Mouse (Mus musculus) spleen, adult 2 months (tissue): ENCODE measurements around the gene Apbb2. TPM values are rescaled to one million over a fixed set of nuclear protein-coding genes. Genes with fewer than 3 reads are reported as not detected.

Experiments used
- DNase-seq, 2 experiments: peaks; one replicate each; pipeline versions ENCODE4 v3.0.0 to v3.0.0-alpha.2; 2012 to 2021; ENCODE audit warnings: low spot score in 2 of 2, low read depth in 1 of 2
- H3K27ac ChIP-seq: fragments of 200-500 bp; 2 replicates; pipeline ENCODE4 v1.5.1; 2012; ENCODE audit warnings: low read length, inconsistent platforms; ENCODE audit not compliant: insufficient read depth
- H3K27me3 ChIP-seq: fragments of 200-500 bp; 2 replicates; pipeline ENCODE4 v1.6.1; 2012; ENCODE audit warnings: mild to moderate bottlenecking, moderate library complexity, low read length, inconsistent platforms; ENCODE audit not compliant: control insufficient read depth, insufficient read depth
- H3K36me3 ChIP-seq: fragments of 200-500 bp; 2 replicates; pipeline ENCODE4 v1.6.1; 2012; ENCODE audit warnings: mild to moderate bottlenecking, low read length, inconsistent platforms; ENCODE audit not compliant: control insufficient read depth, insufficient read depth
- H3K4me1 ChIP-seq: fragments of 200-500 bp; 2 replicates; pipeline ENCODE4 v1.6.1; 2011; ENCODE audit warnings: inconsistent platforms; ENCODE audit not compliant: control insufficient read depth, insufficient read depth, insufficient read length
- H3K4me3 ChIP-seq: fragments of 200-500 bp; 2 replicates; pipeline ENCODE4 v1.5.1; 2011; ENCODE audit warnings: mild to moderate bottlenecking, inconsistent platforms; ENCODE audit not compliant: insufficient read depth, insufficient read length; ENCODE audit errors: extremely low read depth
- CTCF ChIP-seq: fragments of 200-500 bp; IDR thresholded peaks from 2 replicates; pipeline ENCODE4 v1.5.1; 2011; ENCODE audit warnings: mild to moderate bottlenecking, inconsistent platforms; ENCODE audit not compliant: insufficient read depth, insufficient read length, insufficient replicate concordance; ENCODE audit errors: extremely low read depth
- POLR2A ChIP-seq: fragments of 200-500 bp; IDR thresholded peaks from 2 replicates; pipeline ENCODE4 v1.6.1; 2011; ENCODE audit warnings: low read depth, low read length, inconsistent platforms
- WGBS: fragments of 180-500 bp; shearing (Covaris S2); methylation state at CpG from one replicate; pipeline ENCODE4 v1.1.7; 2018; 5-methylcytosine and 5-hydroxymethylcytosine counted together
- polyA plus RNA-seq: library from polyadenylated mRNA; depleted of rRNA; stranded (reverse); fragments of >200 nt; gene quantifications from 2 replicates; pipeline ENCODE4 v1.2.3, GENCODE M21; 2012

Gene Apbb2
- polyA plus RNA-seq, 1 experiment: 2.6 TPM

GRCm38 (mm10) chr5:66420011-66420410 lies 198.6 kb downstream of the Apbb2 start:
- H3K4me1 ChIP-seq: no peaks in the 10 kb centered on the region
- H3K27me3 ChIP-seq: no peaks in the 10 kb centered on the region
- no peaks in the 10 kb centered on the region for H3K36me3 ChIP-seq
- TF ChIP-seq POLR2A: no peak
- TF ChIP-seq CTCF: no peak
- 93% methylated on average over 7 of the region's 7 CpGs for WGBS
- H3K4me3 ChIP-seq: no peak overlapping the region
- DNase-seq: no peak
- H3K27ac ChIP-seq: no peak overlapping the region

GRCm38 (mm10) chr5:66417289-66417688 lies 201.3 kb downstream of the Apbb2 start:
- H3K4me3 ChIP-seq: no peak overlapping the region
- H3K4me1 ChIP-seq: no peaks in the 10 kb centered on the region
- WGBS: 69% methylated on average over 8 of the region's 8 CpGs
- H3K36me3 ChIP-seq: no peaks in the 10 kb centered on the region
- DNase-seq: no peak
- no peak overlapping the region for H3K27ac ChIP-seq
- no peaks in the 10 kb centered on the region for H3K27me3 ChIP-seq
- no peak for TF ChIP-seq CTCF
- no peak for TF ChIP-seq POLR2A

GRCm38 (mm10) chr5:66415700-66416543 lies 202.7 kb downstream of the Apbb2 start:
- WGBS: 85% methylated on average over 7 of the region's 7 CpGs
- Histone ChIP-seq H3K4me1 (no peaks in the 10 kb centered on the region), H3K36me3 (no peaks in the 10 kb centered on the region), H3K27ac (no peak overlapping the region), H3K27me3 (no peaks in the 10 kb centered on the region), H3K4me3 (no peak overlapping the region)
- no peak for DNase-seq
- no peak for TF ChIP-seq POLR2A
- TF ChIP-seq CTCF: no peak

GRCm38 (mm10) chr5:66415033-66415697 lies 203.4 kb downstream of the Apbb2 start:
- TF ChIP-seq CTCF (no peak), POLR2A (no peak)
- no peaks in the 10 kb centered on the region for H3K36me3 ChIP-seq
- no peak for DNase-seq
- 86% methylated on average over 9 of the region's 9 CpGs for WGBS
- H3K27me3 ChIP-seq: no peaks in the 10 kb centered on the region
- no peak overlapping the region for H3K4me3 ChIP-seq
- H3K27ac ChIP-seq: no peak overlapping the region
- no peaks in the 10 kb centered on the region for H3K4me1 ChIP-seq

- Histone ChIP-seq H3K27ac (no peak overlapping the region), H3K4me3 (no peak overlapping the region), H3K4me1 (no peaks in the 10 kb centered on the region), H3K36me3 (no peaks in the 10 kb centered on the region), H3K27me3 (no peaks in the 10 kb centered on the region)
- no peak for TF ChIP-seq CTCF
- no peak for TF ChIP-seq POLR2A
- 61% methylated on average over 5 of the region's 5 CpGs for WGBS
- DNase-seq: no peak
Measured at GRCm38 (mm10) chr5:66413402-66413801, 205.2 kb downstream of the Apbb2 start.

GRCm38 (mm10) chr5:66412821-66413220 lies 205.8 kb downstream of the Apbb2 start:
- TF ChIP-seq CTCF (no peak), POLR2A (no peak)
- H3K4me3 ChIP-seq: no peak overlapping the region
- WGBS: 87% methylated on average over 3 of the region's 3 CpGs

GRCm38 (mm10) chr5:66408546-66408945 lies 210.0 kb downstream of the Apbb2 start:
- TF ChIP-seq POLR2A (no peak), CTCF (no peak)
- whole genome bisulfite sequencing: 93% methylated on average over 5 of the region's 5 CpGs

More at GRCm38 (mm10) chr5:66412821-66413220, 205.8 kb downstream of the Apbb2 start:
- Histone ChIP-seq H3K4me1 (no peaks in the 10 kb centered on the region), H3K27ac (no peak overlapping the region), H3K36me3 (no peaks in the 10 kb centered on the region), H3K27me3 (no peaks in the 10 kb centered on the region)
- DNase-seq: no peak

More at GRCm38 (mm10) chr5:66408546-66408945, 210.0 kb downstream of the Apbb2 start:
- Histone ChIP-seq H3K4me3 (no peak overlapping the region), H3K27ac (no peak overlapping the region), H3K27me3 (no peaks in the 10 kb centered on the region), H3K36me3 (no peaks in the 10 kb centered on the region), H3K4me1 (no peaks in the 10 kb centered on the region)
- no peak for DNase-seq
